Mouse (Mus musculus): Measurements from ENCODE around the gene Tiam2. TPM values are rescaled to one million over a fixed set of nuclear protein-coding genes. Genes with fewer than 3 reads are reported as not detected.

The Tiam2 gene
- 4.1 and 5.2 TPM in 2 replicates for polyA plus RNA-seq (2015; fragmentation: Nextera tagmentation; extraction: Ambion mirVana)

GRCm38 (mm10) chr17:3326148-3326902 is at the start of gene Tiam2:
Tiam2 (plus strand) TSS chr17:3326573.
- Histone ChIP-seq H3K4me1 (peaks cover 17% of the 10 kb centered on the region), H3K27ac (no peak within 1 kb of the TSS), H3K4me3 (peak within 1 kb of the TSS; percentile 44), H3K9me3 (no peaks in the 10 kb centered on the region), H3K4me2 (peak within 1 kb of the TSS; percentile 78), H3K36me3 (replicated peaks) (no peaks in the 10 kb centered on the region), H3K9ac (peak within 1 kb of the TSS; percentile 31; the same call in 1 of the 2 replicates), H3K27me3 (replicated peaks) (peaks cover 36% of the 10 kb centered on the region)
- under 1% methylated on average over 54 of the region's 55 CpGs for WGBS
- ATAC-seq (replicated peaks) = peak; percentile 74

- no peak for ATAC-seq (replicated peaks)
- H3K27me3 ChIP-seq (replicated peaks) = no peaks in the 10 kb centered on the region
Observed at GRCm38 (mm10) chr17:3280321-3280720, 46.1 kb upstream of the Tiam2 start.

GRCm38 (mm10) chr17:3281939-3282338 is 44.4 kb upstream of the Tiam2 start:
- ATAC-seq (replicated peaks) = no peak
- no peak overlapping the region for H3K4me2 ChIP-seq
- WGBS = 89% methylated on average over 5 of the region's 5 CpGs
- no peak overlapping the region for H3K4me3 ChIP-seq
- H3K9ac ChIP-seq = no peak overlapping the region
- H3K27me3 ChIP-seq (replicated peaks) = no peaks in the 10 kb centered on the region
- H3K9me3 ChIP-seq = no peaks in the 10 kb centered on the region
- no peak overlapping the region for H3K27ac ChIP-seq
- H3K4me1 ChIP-seq = peaks cover 4% of the 10 kb centered on the region; the same call in 1 of the 2 replicates
- no peaks in the 10 kb centered on the region for H3K36me3 ChIP-seq (replicated peaks)

More at GRCm38 (mm10) chr17:3280321-3280720, 46.1 kb upstream of the Tiam2 start:
- Histone ChIP-seq H3K27ac (no peak overlapping the region), H3K9ac (no peak overlapping the region), H3K4me1 (peaks cover 7% of the 10 kb centered on the region; the same call in 1 of the 2 replicates), H3K9me3 (no peaks in the 10 kb centered on the region), H3K4me3 (no peak overlapping the region), H3K36me3 (replicated peaks) (no peaks in the 10 kb centered on the region), H3K4me2 (no peak overlapping the region)
- 83% methylated on average over 2 of the region's 2 CpGs for WGBS

GRCm38 (mm10) chr17:3285030-3285671 is 41.2 kb upstream of the Tiam2 start:
- WGBS = 42% methylated on average over 8 of the region's 8 CpGs
- H3K4me3 ChIP-seq = no peak overlapping the region
- peak overlapping the region; percentile 61 for H3K27ac ChIP-seq
- no peaks in the 10 kb centered on the region for H3K9me3 ChIP-seq
- peaks cover 4% of the 10 kb centered on the region; the same call in 1 of the 2 replicates for H3K4me1 ChIP-seq
- peak; percentile 58 for ATAC-seq (replicated peaks)
- H3K36me3 ChIP-seq (replicated peaks) = no peaks in the 10 kb centered on the region
- H3K9ac ChIP-seq = no peak overlapping the region
- no peaks in the 10 kb centered on the region for H3K27me3 ChIP-seq (replicated peaks)
- H3K4me2 ChIP-seq = no peak overlapping the region

GRCm38 (mm10) chr17:3286123-3286825 is 40.1 kb upstream of the Tiam2 start:
- no peak overlapping the region for H3K27ac ChIP-seq
- no peak overlapping the region for H3K9ac ChIP-seq

GRCm38 (mm10) chr17:3288341-3288740 is 38.0 kb upstream of the Tiam2 start:
- WGBS = 28% methylated on average over 6 of the region's 6 CpGs

More at GRCm38 (mm10) chr17:3286123-3286825, 40.1 kb upstream of the Tiam2 start:
- Histone ChIP-seq H3K4me1 (peaks cover 4% of the 10 kb centered on the region; the same call in 1 of the 2 replicates), H3K9me3 (no peaks in the 10 kb centered on the region), H3K4me3 (no peak overlapping the region), H3K4me2 (no peak overlapping the region), H3K27me3 (replicated peaks) (no peaks in the 10 kb centered on the region), H3K36me3 (replicated peaks) (no peaks in the 10 kb centered on the region)
- no peak for ATAC-seq (replicated peaks)
- WGBS = 64% methylated on average over 8 of the region's 8 CpGs

GRCm38 (mm10) chr17:3295097-3295496 is 31.3 kb upstream of the Tiam2 start:
- Histone ChIP-seq H3K27me3 (replicated peaks) (no peaks in the 10 kb centered on the region), H3K36me3 (replicated peaks) (no peaks in the 10 kb centered on the region), H3K4me2 (no peak overlapping the region), H3K4me3 (no peak overlapping the region), H3K4me1 (no peaks in the 10 kb centered on the region), H3K27ac (no peak overlapping the region), H3K9me3 (no peaks in the 10 kb centered on the region), H3K9ac (no peak overlapping the region)
- WGBS = 62% methylated on average over 2 of the region's 2 CpGs
- no peak for ATAC-seq (replicated peaks)

More at GRCm38 (mm10) chr17:3288341-3288740, 38.0 kb upstream of the Tiam2 start:
- H3K9ac ChIP-seq = no peak overlapping the region
- H3K4me2 ChIP-seq = no peak overlapping the region
- H3K9me3 ChIP-seq = no peaks in the 10 kb centered on the region
- no peak overlapping the region for H3K27ac ChIP-seq
- no peaks in the 10 kb centered on the region for H3K4me1 ChIP-seq
- no peaks in the 10 kb centered on the region for H3K27me3 ChIP-seq (replicated peaks)
- no peak overlapping the region for H3K4me3 ChIP-seq
- no peak for ATAC-seq (replicated peaks)
- H3K36me3 ChIP-seq (replicated peaks) = no peaks in the 10 kb centered on the region

GRCm38 (mm10) chr17:3299487-3299886 is 26.9 kb upstream of the Tiam2 start:
- Histone ChIP-seq H3K9ac (no peak overlapping the region), H3K27ac (no peak overlapping the region), H3K4me1 (no peaks in the 10 kb centered on the region), H3K36me3 (replicated peaks) (no peaks in the 10 kb centered on the region), H3K9me3 (no peaks in the 10 kb centered on the region), H3K4me2 (no peak overlapping the region), H3K27me3 (replicated peaks) (no peaks in the 10 kb centered on the region), H3K4me3 (no peak overlapping the region)
- ATAC-seq (replicated peaks) = no peak
- 72% methylated on average over 6 of the region's 6 CpGs for WGBS

- Histone ChIP-seq H3K9ac (no peak overlapping the region), H3K4me2 (no peak overlapping the region)
- WGBS = 47% methylated on average over 2 of the region's 2 CpGs
Observed at GRCm38 (mm10) chr17:3305926-3306325, 20.4 kb upstream of the Tiam2 start.

GRCm38 (mm10) chr17:3313711-3314624 is 12.4 kb upstream of the Tiam2 start:
- no peaks in the 10 kb centered on the region; the same call in 1 of the 2 replicates for H3K27me3 ChIP-seq (replicated peaks)
- peaks cover 6% of the 10 kb centered on the region; the same call in 1 of the 2 replicates for H3K4me1 ChIP-seq
- peak; percentile 96 for ATAC-seq (replicated peaks)
- H3K27ac ChIP-seq = 0 out of 2 replicates have a peak overlapping the region, but pooled peaks have one; percentile 28
- H3K9ac ChIP-seq = peak overlapping the region; percentile 45
- WGBS = 6% methylated on average over 60 of the region's 60 CpGs
- H3K9me3 ChIP-seq = no peaks in the 10 kb centered on the region
- peak overlapping the region; percentile 77 for H3K4me2 ChIP-seq
- no peaks in the 10 kb centered on the region for H3K36me3 ChIP-seq (replicated peaks)
- peak overlapping the region; percentile 49 for H3K4me3 ChIP-seq

More at GRCm38 (mm10) chr17:3305926-3306325, 20.4 kb upstream of the Tiam2 start:
- Histone ChIP-seq H3K9me3 (no peaks in the 10 kb centered on the region), H3K27ac (no peak overlapping the region), H3K27me3 (replicated peaks) (no peaks in the 10 kb centered on the region), H3K4me3 (no peak overlapping the region), H3K36me3 (replicated peaks) (no peaks in the 10 kb centered on the region), H3K4me1 (no peaks in the 10 kb centered on the region)
- no peak for ATAC-seq (replicated peaks)

GRCm38 (mm10) chr17:3314625-3315020 is 11.8 kb upstream of the Tiam2 start:
- ATAC-seq (replicated peaks) = peak; percentile 25; the same call in 1 of the 2 replicates
- Histone ChIP-seq H3K9me3 (no peaks in the 10 kb centered on the region), H3K4me1 (peaks cover 6% of the 10 kb centered on the region; the same call in 1 of the 2 replicates), H3K4me2 (peak overlapping the region; percentile 77), H3K27ac (no peak overlapping the region), H3K4me3 (peak overlapping the region; percentile 49), H3K27me3 (replicated peaks) (no peaks in the 10 kb centered on the region; the same call in 1 of the 2 replicates), H3K9ac (peak overlapping the region; percentile 45), H3K36me3 (replicated peaks) (no peaks in the 10 kb centered on the region)
- 32% methylated on average over 3 of the region's 3 CpGs for WGBS
